Mouse (Mus musculus) thymus, postnatal 25 days (tissue): ENCODE data around the gene Gcm2.

ENCODE experiments used
- DNase-seq: peaks from one replicate; pipeline ENCODE4 v3.0.0; 2022

Gcm2 gene

GRCm38 (mm10) chr13:41110935-41111334, at the start of gene Gcm2:
TSS of gene Gcm2 (minus strand) at chr13:41111035.
- DNase-seq: no peak

- DNase-seq: no peak
Observed at GRCm38 (mm10) chr13:41158426-41158825, 47.6 kb upstream of the Gcm2 start.

- no peak for DNase-seq
Observed at GRCm38 (mm10) chr13:41153146-41153545, 42.3 kb upstream of the Gcm2 start.

- DNase-seq: peak; percentile 48
Observed at GRCm38 (mm10) chr13:41146271-41146670, 35.4 kb upstream of the Gcm2 start.

- no peak for DNase-seq
Observed at GRCm38 (mm10) chr13:41145433-41145970, 34.7 kb upstream of the Gcm2 start.

- DNase-seq: peak; percentile 40
Observed at GRCm38 (mm10) chr13:41134901-41135300, 24.1 kb upstream of the Gcm2 start.

GRCm38 (mm10) chr13:41129061-41129460, 18.2 kb upstream of the Gcm2 start:
- no peak for DNase-seq

GRCm38 (mm10) chr13:41128326-41128725, 17.5 kb upstream of the Gcm2 start:
- no peak for DNase-seq

GRCm38 (mm10) chr13:41123666-41124225, 12.9 kb upstream of the Gcm2 start:
- DNase-seq: no peak

- no peak for DNase-seq
Observed at GRCm38 (mm10) chr13:41119152-41119945, 8.5 kb upstream of the Gcm2 start.

GRCm38 (mm10) chr13:41113940-41114339, 3.1 kb upstream of the Gcm2 start, which contains the start of gene Sycp2l:
TSS of gene Sycp2l (plus strand) at chr13:41114307.
- DNase-seq: no peak

GRCm38 (mm10) chr13:41105541-41105940, 5.3 kb downstream of the Gcm2 start:
- no peak for DNase-seq

- DNase-seq: no peak
Observed at GRCm38 (mm10) chr13:41103841-41104525, 6.9 kb downstream of the Gcm2 start.

GRCm38 (mm10) chr13:41100031-41100430, 10.8 kb downstream of the Gcm2 start:
- no peak for DNase-seq

- no peak for DNase-seq
Observed at GRCm38 (mm10) chr13:41098325-41098724, 12.5 kb downstream of the Gcm2 start.

GRCm38 (mm10) chr13:41097324-41098058, 13.3 kb downstream of the Gcm2 start:
- peak; percentile 58 for DNase-seq

GRCm38 (mm10) chr13:41094160-41094559, 16.7 kb downstream of the Gcm2 start:
- DNase-seq: no peak

- DNase-seq: no peak
Observed at GRCm38 (mm10) chr13:41091271-41091670, 19.6 kb downstream of the Gcm2 start.

- DNase-seq: no peak
Observed at GRCm38 (mm10) chr13:41088746-41089145, 22.1 kb downstream of the Gcm2 start.

- no peak for DNase-seq
Observed at GRCm38 (mm10) chr13:41085140-41085539, 25.7 kb downstream of the Gcm2 start.

- no peak for DNase-seq
Observed at GRCm38 (mm10) chr13:41084521-41084920, 26.3 kb downstream of the Gcm2 start.

- DNase-seq: no peak
Observed at GRCm38 (mm10) chr13:41080700-41081099, 30.1 kb downstream of the Gcm2 start.

- no peak for DNase-seq
Observed at GRCm38 (mm10) chr13:41079859-41080258, 31.0 kb downstream of the Gcm2 start.
